Mouse (Mus musculus): ENCODE data around the gene Vps16.

DNA sequence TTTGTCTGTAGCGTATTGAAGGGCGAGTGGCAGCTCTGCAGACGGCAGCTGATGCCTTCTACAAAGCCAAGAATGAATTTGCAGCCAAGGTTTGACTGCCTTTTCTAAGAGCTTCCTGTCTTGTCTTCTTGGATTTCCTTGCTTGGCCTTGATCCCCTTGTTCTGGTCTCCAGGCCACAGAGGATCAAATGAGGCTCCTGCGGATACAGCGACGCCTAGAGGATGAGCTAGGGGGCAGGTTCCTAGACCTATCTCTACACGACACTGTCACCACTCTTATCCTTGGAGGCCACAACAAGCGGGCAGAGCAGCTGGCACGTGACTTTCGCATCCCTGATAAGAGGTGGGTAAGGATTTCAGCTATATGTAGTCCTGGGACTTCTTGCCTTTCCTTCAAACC is 18.0 kb downstream of the Vps16 start:
- TF ChIP-seq CTCF (IDR thresholded peaks at IDR 0.05; ENCODE audit: extremely low read depth, insufficient read length, insufficient replicate concordance, low read depth, low read length) (no peak), POLR2A (IDR thresholded peaks at IDR 0.05; ENCODE audit: low read depth, low read length) (no peak)

Measured in small intestine, adult 2 months (tissue).